Mouse (Mus musculus): Measurements from ENCODE around the gene Kcnk2. TPM values are rescaled to one million over a fixed set of nuclear protein-coding genes. Genes with fewer than 3 reads are reported as not detected.

Kcnk2 gene
- polyA plus RNA-seq (2015; fragmentation: Nextera tagmentation; extraction: Ambion mirVana) = 1.6 and 3.0 TPM in 2 replicates

DNA sequence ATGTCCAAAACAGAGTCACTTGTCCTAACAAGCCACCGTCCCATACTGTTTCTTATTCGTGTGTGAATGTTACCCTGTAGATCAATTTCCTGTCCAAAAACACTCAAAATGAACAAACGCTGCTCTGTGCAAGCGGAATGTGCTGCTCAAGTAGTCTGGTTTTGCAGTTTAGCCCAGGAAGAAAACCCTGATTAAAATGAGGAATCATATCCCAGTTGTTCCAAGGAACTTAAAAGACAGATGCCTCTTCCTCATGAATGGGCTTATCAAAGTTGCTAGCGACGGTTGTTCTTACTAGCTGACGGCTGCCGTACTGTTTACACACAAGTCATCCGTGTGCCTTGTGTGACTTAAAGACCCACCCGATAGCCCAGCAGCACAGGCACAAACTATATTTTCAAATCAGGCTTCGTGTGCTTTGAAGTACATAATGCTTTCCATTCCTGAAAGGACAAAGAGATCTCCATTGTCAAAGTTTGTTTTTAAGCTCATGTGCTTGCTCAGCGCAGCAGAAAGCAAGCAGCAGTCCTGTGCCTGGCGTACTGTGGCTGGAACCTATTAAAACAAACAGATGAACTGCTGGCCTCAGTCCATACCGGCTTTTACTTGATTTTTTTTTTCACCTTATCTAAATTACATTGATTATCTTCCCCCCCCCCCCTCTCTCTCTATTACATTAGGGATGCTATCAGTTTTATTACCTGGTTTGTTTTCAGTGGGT lies at the start of gene Kcnk2:
TSS of gene Kcnk2 (minus strand) at position 51 of the 721 bp plus-strand sequence.
- H3K4me3 ChIP-seq (replicated peaks) = no peak within 1 kb of the TSS
- H3K9me3 ChIP-seq = no peaks in the 10 kb centered on the region
- WGBS = 18% methylated on average over 14 of the region's 14 CpGs
- no peaks in the 10 kb centered on the region for H3K27me3 ChIP-seq (replicated peaks)
- no peaks in the 10 kb centered on the region for H3K36me3 ChIP-seq
- ATAC-seq (ENCODE audit: insufficient read depth, low FRiP score, low read depth) = no peak
- H3K4me1 ChIP-seq = no peaks in the 10 kb centered on the region
- no peak within 1 kb of the TSS for H3K9ac ChIP-seq
- H3K4me2 ChIP-seq = peak within 1 kb of the TSS; percentile 36
- H3K27ac ChIP-seq = no peak within 1 kb of the TSS

DNA sequence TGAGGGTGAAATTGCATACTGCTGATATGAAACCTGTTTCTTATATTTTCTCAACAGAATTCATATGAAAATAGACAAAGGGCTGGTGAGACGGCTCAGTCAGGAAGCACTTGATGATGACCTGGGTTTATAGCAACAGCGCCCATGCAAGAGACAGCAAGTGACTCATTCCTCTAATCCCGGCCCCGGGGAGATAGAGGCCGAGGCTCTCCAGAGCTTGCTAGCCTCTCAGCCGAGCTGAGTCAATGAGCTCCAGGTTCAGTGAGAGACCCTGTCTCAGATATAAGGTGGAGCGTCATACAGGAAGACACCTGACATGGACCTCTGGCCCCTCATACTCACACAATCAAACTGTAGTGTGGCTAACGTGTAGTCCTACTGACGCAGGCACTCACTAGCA lies 38.7 kb upstream of the Kcnk2 start:
- WGBS = 75% methylated on average over 9 of the region's 9 CpGs

DNA sequence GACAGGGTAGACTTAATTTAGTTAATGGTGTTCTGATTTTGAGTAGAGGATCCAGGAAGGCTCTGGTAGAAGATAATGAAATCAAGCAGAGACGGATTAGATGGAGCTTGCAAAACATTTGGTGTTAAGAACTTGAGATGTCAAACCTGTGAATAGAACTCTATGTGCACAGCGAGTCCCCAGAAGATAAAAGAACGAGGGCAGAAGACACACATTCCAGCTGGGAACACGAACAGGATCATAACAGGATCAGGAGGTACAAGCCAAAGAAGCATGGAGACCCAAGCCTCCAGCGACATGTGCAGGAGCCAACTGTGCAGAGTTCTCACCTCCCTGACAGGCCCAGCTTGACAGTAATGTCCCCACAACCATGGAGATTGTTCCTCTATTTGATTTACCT lies 35.1 kb upstream of the Kcnk2 start:
- Histone ChIP-seq H3K9me3 (no peaks in the 10 kb centered on the region), H3K4me3 (replicated peaks) (no peak overlapping the region), H3K9ac (no peak overlapping the region), H3K4me1 (no peaks in the 10 kb centered on the region), H3K36me3 (no peaks in the 10 kb centered on the region), H3K27ac (no peak overlapping the region), H3K27me3 (replicated peaks) (no peaks in the 10 kb centered on the region), H3K4me2 (no peak overlapping the region)
- 72% methylated on average over 5 of the region's 5 CpGs for whole genome bisulfite sequencing
- ATAC-seq (ENCODE audit: insufficient read depth, low FRiP score, low read depth) = no peak

More for the DNA sequence above, 38.7 kb upstream of the Kcnk2 start:
- Histone ChIP-seq H3K4me3 (replicated peaks) (no peak overlapping the region), H3K4me1 (no peaks in the 10 kb centered on the region), H3K4me2 (no peak overlapping the region), H3K9me3 (no peaks in the 10 kb centered on the region), H3K27ac (no peak overlapping the region), H3K9ac (no peak overlapping the region), H3K27me3 (replicated peaks) (no peaks in the 10 kb centered on the region), H3K36me3 (no peaks in the 10 kb centered on the region)
- ATAC-seq (ENCODE audit: insufficient read depth, low FRiP score, low read depth) = no peak

DNA sequence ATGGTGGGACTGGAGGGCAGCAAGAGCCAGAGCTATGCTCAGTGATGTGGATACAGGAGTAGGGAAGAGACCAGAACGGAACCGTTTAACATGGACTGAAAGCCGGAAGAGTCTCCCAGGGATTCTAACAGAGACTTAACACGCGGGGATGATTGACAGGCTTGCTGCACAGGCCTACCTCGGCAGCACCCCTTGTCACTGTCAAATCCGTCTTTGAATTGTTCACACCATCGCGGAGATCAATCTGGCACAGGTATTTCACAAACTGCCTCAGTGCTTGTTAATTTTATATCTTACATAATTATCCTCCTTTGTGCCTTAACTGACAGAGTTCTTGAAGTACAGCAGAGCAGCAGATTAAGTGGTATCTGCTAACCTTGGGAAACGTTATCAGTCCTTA lies 33.4 kb upstream of the Kcnk2 start:
- WGBS = 82% methylated on average over 10 of the region's 10 CpGs
- Histone ChIP-seq H3K27me3 (replicated peaks) (no peaks in the 10 kb centered on the region), H3K4me1 (no peaks in the 10 kb centered on the region), H3K36me3 (no peaks in the 10 kb centered on the region), H3K9me3 (no peaks in the 10 kb centered on the region), H3K4me3 (replicated peaks) (no peak overlapping the region), H3K4me2 (no peak overlapping the region), H3K9ac (no peak overlapping the region), H3K27ac (no peak overlapping the region)
- ATAC-seq (ENCODE audit: insufficient read depth, low FRiP score, low read depth) = no peak

DNA sequence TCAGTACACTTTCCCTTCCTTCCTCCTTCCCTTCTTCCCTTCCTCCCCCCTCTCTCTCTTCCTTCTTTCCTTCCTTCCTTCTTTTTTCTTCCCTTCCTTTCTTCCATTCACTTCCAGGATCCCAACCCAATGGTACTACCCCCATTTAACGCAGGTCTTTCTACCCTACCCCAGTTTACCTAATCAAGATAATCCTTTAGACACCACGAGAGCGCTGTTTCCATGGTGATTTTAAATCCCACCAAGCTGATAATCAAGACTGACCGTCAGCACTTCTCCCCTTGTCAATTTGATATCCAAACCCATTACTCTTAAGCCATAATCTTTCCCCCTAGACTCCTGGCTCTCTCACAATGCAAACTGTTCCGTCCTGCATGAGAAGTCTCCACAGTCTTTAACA lies 29.4 kb upstream of the Kcnk2 start:
- no peaks in the 10 kb centered on the region for H3K36me3 ChIP-seq
- H3K4me1 ChIP-seq = no peaks in the 10 kb centered on the region
- no peak overlapping the region for H3K4me3 ChIP-seq (replicated peaks)
- H3K9ac ChIP-seq = no peak overlapping the region
- no peak for ATAC-seq (ENCODE audit: insufficient read depth, low FRiP score, low read depth)
- no peaks in the 10 kb centered on the region for H3K27me3 ChIP-seq (replicated peaks)
- no peak overlapping the region for H3K27ac ChIP-seq
- H3K4me2 ChIP-seq = no peak overlapping the region
- 39% methylated on average over 5 of the region's 5 CpGs for WGBS
- no peaks in the 10 kb centered on the region for H3K9me3 ChIP-seq

DNA sequence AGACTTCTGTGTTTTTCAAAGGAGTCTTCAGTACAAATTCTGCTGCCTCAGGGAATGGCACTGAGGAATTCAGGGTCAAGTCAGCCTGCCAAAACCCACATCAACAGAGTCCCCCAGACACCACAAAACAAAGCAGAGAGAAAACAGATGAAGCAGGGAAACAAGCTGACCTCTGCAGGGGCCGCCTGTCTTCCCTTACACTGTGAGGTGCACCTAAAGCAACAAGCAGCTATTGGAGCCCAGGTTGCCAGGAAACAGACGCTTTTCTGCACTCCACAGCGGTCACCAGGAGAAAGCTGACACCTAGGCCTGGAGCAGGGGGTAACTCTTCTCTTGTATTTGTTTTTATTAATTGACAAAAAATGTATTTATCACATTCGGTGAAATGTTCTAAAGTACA lies 28.5 kb upstream of the Kcnk2 start:
- Histone ChIP-seq H3K4me1 (no peaks in the 10 kb centered on the region), H3K9me3 (no peaks in the 10 kb centered on the region), H3K27ac (no peak overlapping the region; the same call in 1 of the 2 replicates), H3K9ac (no peak overlapping the region), H3K27me3 (replicated peaks) (no peaks in the 10 kb centered on the region), H3K4me3 (replicated peaks) (no peak overlapping the region), H3K36me3 (no peaks in the 10 kb centered on the region), H3K4me2 (no peak overlapping the region)
- ATAC-seq (ENCODE audit: insufficient read depth, low FRiP score, low read depth) = no peak
- WGBS = 26% methylated on average over 4 of the region's 4 CpGs

DNA sequence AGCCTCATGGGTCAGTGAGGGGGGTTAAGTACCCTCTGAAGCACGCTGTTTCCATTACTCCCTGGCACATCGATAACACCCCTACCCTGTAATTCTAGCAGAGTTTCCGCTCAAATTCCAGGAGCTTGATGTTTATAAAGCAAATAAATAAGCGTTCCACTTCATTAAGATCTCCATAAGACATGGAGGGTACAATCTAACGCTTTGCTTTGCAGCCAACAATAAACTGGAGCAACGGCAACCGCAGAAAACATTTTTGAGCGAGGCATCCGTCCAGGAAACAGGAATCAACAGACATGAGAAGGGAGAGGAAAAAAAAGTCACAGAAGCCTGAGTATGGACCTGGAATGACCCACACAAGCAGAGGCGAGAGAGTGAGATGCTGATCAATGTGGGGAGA lies 27.5 kb upstream of the Kcnk2 start:
- H3K9me3 ChIP-seq = no peaks in the 10 kb centered on the region
- H3K4me1 ChIP-seq = no peaks in the 10 kb centered on the region
- no peaks in the 10 kb centered on the region for H3K36me3 ChIP-seq
- no peak overlapping the region for H3K4me2 ChIP-seq
- no peaks in the 10 kb centered on the region for H3K27me3 ChIP-seq (replicated peaks)
- H3K9ac ChIP-seq = no peak overlapping the region
- no peak overlapping the region for H3K27ac ChIP-seq
- no peak overlapping the region for H3K4me3 ChIP-seq (replicated peaks)
- no peak for ATAC-seq (ENCODE audit: insufficient read depth, low FRiP score, low read depth)
- 55% methylated on average over 10 of the region's 10 CpGs for WGBS

DNA sequence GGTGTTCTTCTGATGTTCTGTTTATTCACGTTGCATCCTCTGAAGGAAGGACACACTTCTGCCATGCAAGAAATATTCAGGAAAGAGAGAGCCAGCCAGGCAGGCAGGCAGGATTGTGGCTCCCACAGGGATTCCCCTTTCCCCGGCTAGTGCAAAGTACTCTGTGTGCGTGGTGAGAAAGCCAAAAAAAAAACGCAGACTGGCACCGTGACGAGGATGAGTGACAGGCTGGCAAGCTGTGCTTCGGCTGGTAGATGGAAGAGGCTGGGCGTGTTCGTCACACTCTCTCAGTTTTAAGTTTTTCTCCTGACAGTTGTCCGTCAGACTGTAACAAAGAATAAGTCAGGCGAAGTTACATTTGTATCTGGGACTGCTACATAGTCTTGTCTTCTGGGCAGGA lies 24.2 kb upstream of the Kcnk2 start:
- no peak overlapping the region for H3K4me2 ChIP-seq
- H3K36me3 ChIP-seq = no peaks in the 10 kb centered on the region
- no peak overlapping the region for H3K27ac ChIP-seq
- WGBS = 91% methylated on average over 11 of the region's 11 CpGs
- no peaks in the 10 kb centered on the region for H3K9me3 ChIP-seq
- H3K27me3 ChIP-seq (replicated peaks) = no peaks in the 10 kb centered on the region
- no peak for ATAC-seq (ENCODE audit: insufficient read depth, low FRiP score, low read depth)
- H3K4me1 ChIP-seq = no peaks in the 10 kb centered on the region
- no peak overlapping the region for H3K9ac ChIP-seq
- no peak overlapping the region for H3K4me3 ChIP-seq (replicated peaks)

DNA sequence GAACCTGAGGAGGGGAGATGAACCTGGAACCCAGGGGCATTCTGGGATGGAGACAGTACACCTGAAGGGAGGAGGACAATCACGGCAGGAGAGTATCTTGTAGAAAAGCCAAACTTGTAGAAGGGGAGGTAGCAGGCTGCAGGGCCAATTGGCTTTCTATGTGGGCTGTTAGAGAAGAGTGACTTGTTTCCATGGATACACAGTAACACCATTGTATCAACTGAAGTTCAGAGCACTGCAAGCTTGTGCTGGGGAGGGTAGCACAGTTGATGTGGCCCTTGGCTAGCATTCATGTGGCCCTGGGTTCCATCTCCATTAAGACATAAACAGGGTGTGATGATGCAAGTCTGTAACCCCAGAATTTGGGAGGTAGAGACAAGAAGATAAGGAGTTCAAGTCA lies 17.8 kb upstream of the Kcnk2 start:
- Histone ChIP-seq H3K27ac (no peak overlapping the region), H3K4me1 (no peaks in the 10 kb centered on the region), H3K4me2 (no peak overlapping the region), H3K4me3 (replicated peaks) (no peak overlapping the region), H3K36me3 (no peaks in the 10 kb centered on the region), H3K27me3 (replicated peaks) (no peaks in the 10 kb centered on the region), H3K9ac (no peak overlapping the region), H3K9me3 (no peaks in the 10 kb centered on the region)
- 67% methylated on average over 1 of the region's 1 CpGs for WGBS
- ATAC-seq (ENCODE audit: insufficient read depth, low FRiP score, low read depth) = no peak

DNA sequence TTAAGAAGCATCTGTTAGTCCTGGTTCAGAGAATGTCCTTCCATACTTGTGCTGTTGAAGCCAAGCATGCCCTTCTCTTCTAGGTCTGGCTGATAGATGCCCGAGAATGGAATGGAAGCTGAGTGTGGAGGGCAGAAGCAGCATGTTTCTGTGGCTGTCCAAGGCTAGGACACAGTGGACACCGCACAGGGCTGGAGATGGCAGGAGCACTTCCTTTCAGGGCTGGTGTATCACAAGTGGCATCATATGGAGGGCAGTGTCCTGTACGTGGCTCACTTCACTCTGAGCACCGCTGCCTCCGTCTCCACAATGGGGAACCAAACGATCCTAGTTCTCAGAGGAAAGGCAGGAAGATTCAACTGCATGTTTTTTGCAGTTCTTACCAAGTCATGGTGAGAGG lies 7.8 kb upstream of the Kcnk2 start:
- no peak overlapping the region for H3K4me2 ChIP-seq
- H3K4me1 ChIP-seq = no peaks in the 10 kb centered on the region
- no peak overlapping the region for H3K9ac ChIP-seq
- ATAC-seq (ENCODE audit: insufficient read depth, low FRiP score, low read depth) = no peak
- H3K27ac ChIP-seq = no peak overlapping the region
- H3K36me3 ChIP-seq = no peaks in the 10 kb centered on the region
- H3K4me3 ChIP-seq (replicated peaks) = no peak overlapping the region
- 89% methylated on average over 6 of the region's 6 CpGs for whole genome bisulfite sequencing
- no peaks in the 10 kb centered on the region for H3K9me3 ChIP-seq
- no peaks in the 10 kb centered on the region for H3K27me3 ChIP-seq (replicated peaks)

DNA sequence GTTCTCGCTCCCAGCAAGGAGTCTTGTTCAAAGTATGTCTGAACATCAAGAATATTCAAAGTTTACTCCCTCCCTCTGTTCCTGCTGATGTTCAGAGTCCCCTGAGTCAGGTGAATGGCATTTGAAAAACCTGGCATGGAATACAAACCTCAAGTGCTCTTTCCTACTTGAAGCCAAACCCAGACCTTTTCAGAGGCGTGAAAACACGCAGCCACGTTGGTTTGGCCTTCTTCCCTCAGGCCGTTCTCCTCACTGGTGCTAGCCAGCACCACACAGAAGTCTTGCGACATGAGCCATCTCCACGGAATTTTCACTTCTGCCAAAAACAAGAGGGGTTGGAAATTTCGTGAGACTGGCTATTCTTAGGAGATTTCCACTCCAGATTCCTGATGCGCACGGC lies 3.1 kb upstream of the Kcnk2 start:
- Histone ChIP-seq H3K27me3 (replicated peaks) (no peaks in the 10 kb centered on the region), H3K9me3 (no peaks in the 10 kb centered on the region), H3K4me2 (no peak overlapping the region), H3K36me3 (no peaks in the 10 kb centered on the region), H3K4me1 (no peaks in the 10 kb centered on the region), H3K9ac (no peak overlapping the region), H3K27ac (no peak overlapping the region), H3K4me3 (replicated peaks) (no peak overlapping the region)
- no peak for ATAC-seq (ENCODE audit: insufficient read depth, low FRiP score, low read depth)
- WGBS = 80% methylated on average over 10 of the region's 10 CpGs

DNA sequence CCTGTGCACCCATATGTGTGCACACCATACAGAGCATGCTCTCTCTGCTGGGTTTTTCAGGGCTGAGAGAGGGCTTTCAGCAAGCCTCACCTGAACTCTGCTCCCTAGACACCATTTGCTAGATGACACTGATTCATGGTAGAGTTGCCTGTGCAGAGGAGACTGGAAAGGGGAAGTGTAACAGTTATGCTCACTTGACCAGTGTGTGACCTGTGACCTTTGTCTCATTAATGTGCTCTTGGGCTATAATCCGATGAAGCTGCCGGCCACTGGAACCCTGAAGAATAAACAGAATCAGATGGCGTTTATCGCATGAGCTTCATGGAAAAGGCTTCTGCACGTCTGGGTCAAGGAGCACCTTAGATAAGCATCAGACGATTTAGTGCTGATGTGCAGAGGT lies 1.5 kb upstream of the Kcnk2 start:
- H3K27me3 ChIP-seq (replicated peaks) = no peaks in the 10 kb centered on the region
- no peak for ATAC-seq (ENCODE audit: insufficient read depth, low FRiP score, low read depth)
- H3K4me1 ChIP-seq = no peaks in the 10 kb centered on the region
- no peaks in the 10 kb centered on the region for H3K9me3 ChIP-seq
- no peak overlapping the region for H3K9ac ChIP-seq
- H3K4me2 ChIP-seq = no peak overlapping the region
- 35% methylated on average over 6 of the region's 6 CpGs for WGBS
- no peaks in the 10 kb centered on the region for H3K36me3 ChIP-seq
- H3K4me3 ChIP-seq (replicated peaks) = no peak overlapping the region
- H3K27ac ChIP-seq = no peak overlapping the region

DNA sequence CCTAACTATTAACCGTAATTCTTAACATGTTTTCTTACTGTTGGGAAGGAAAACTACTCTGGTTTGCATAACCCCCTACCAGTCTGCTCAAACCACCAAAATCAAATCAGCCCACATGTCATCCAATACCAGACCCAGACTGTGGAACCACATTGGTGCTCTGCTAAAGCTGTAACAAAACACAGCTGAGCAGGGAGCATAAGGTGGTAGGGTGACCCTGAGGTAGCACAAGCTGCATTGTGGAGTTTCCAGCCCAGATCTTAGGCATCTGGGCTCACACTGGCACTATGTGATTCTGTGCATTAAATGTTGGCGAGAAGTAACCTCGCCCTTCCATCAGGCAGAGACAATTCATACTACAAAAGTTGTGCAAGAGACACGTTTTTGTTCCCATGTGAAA lies 1.1 kb upstream of the Kcnk2 start:
- ATAC-seq (ENCODE audit: insufficient read depth, low FRiP score, low read depth) = no peak
- WGBS = 56% methylated on average over 4 of the region's 4 CpGs
- no peaks in the 10 kb centered on the region for H3K27me3 ChIP-seq (replicated peaks)
- no peaks in the 10 kb centered on the region for H3K9me3 ChIP-seq
- no peak overlapping the region for H3K4me3 ChIP-seq (replicated peaks)
- H3K4me2 ChIP-seq = no peak overlapping the region
- no peaks in the 10 kb centered on the region for H3K4me1 ChIP-seq
- no peaks in the 10 kb centered on the region for H3K36me3 ChIP-seq
- no peak overlapping the region for H3K9ac ChIP-seq
- H3K27ac ChIP-seq = no peak overlapping the region
